Mouse (Mus musculus): ENCODE results near the gene Syt12.

DNA sequence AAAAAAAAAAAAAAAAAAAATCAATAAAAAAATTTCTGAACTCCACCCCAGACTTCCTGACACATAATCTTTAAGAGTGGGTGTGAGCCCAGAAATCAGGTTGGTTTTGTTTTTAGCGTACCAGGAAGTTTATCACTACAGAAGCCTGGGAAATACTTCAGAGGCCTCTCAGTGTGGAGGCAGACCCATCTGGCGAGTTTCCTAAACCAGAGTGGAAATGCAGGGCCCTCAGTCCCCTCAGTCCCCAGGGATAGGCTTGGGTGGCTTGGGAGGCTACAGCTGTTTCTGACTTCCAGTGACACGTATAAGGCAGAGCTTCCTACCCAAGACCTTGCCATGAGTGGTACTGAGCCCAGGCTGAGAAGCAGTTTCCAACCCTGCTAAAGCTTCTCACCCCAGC is 30.5 kb upstream of the Syt12 start:
- TF ChIP-seq EP300 (IDR thresholded peaks at IDR 0.05): peak; percentile 35; the same call in 1 of the 2 replicates
- no peak for TF ChIP-seq CTCF (IDR thresholded peaks at IDR 0.05)
